Mouse (Mus musculus) spleen, adult 2 months (tissue): ENCODE data around the gene Elmod1. TPM values are rescaled to one million over a fixed set of nuclear protein-coding genes. Genes with fewer than 3 reads are reported as not detected.
"Not testable (repeated sequence)": the region's sequence is repeated elsewhere in the genome, so short reads cannot be mapped to it uniquely, and the experiment has no call there.

Experiments used
- DNase-seq, 2 experiments: peaks; one replicate each; pipeline versions ENCODE4 v3.0.0 to v3.0.0-alpha.2; 2012 to 2021; ENCODE audit warnings: low spot score in 2 of 2, low read depth in 1 of 2
- H3K27ac ChIP-seq: fragments of 200-500 bp; 2 replicates; pipeline ENCODE4 v1.5.1; 2012; ENCODE audit warnings: low read length, inconsistent platforms; ENCODE audit not compliant: insufficient read depth
- H3K27me3 ChIP-seq: fragments of 200-500 bp; 2 replicates; pipeline ENCODE4 v1.6.1; 2012; ENCODE audit warnings: mild to moderate bottlenecking, moderate library complexity, low read length, inconsistent platforms; ENCODE audit not compliant: control insufficient read depth, insufficient read depth
- H3K36me3 ChIP-seq: fragments of 200-500 bp; 2 replicates; pipeline ENCODE4 v1.6.1; 2012; ENCODE audit warnings: mild to moderate bottlenecking, low read length, inconsistent platforms; ENCODE audit not compliant: control insufficient read depth, insufficient read depth
- H3K4me1 ChIP-seq: fragments of 200-500 bp; 2 replicates; pipeline ENCODE4 v1.6.1; 2011; ENCODE audit warnings: inconsistent platforms; ENCODE audit not compliant: control insufficient read depth, insufficient read depth, insufficient read length
- H3K4me3 ChIP-seq: fragments of 200-500 bp; 2 replicates; pipeline ENCODE4 v1.5.1; 2011; ENCODE audit warnings: mild to moderate bottlenecking, inconsistent platforms; ENCODE audit not compliant: insufficient read depth, insufficient read length; ENCODE audit errors: extremely low read depth
- CTCF ChIP-seq: fragments of 200-500 bp; IDR thresholded peaks from 2 replicates; pipeline ENCODE4 v1.5.1; 2011; ENCODE audit warnings: mild to moderate bottlenecking, inconsistent platforms; ENCODE audit not compliant: insufficient read depth, insufficient read length, insufficient replicate concordance; ENCODE audit errors: extremely low read depth
- POLR2A ChIP-seq: fragments of 200-500 bp; IDR thresholded peaks from 2 replicates; pipeline ENCODE4 v1.6.1; 2011; ENCODE audit warnings: low read depth, low read length, inconsistent platforms
- whole genome bisulfite sequencing: fragments of 180-500 bp; shearing (Covaris S2); methylation state at CpG from one replicate; pipeline ENCODE4 v1.1.7; 2018; 5-methylcytosine and 5-hydroxymethylcytosine counted together
- polyA plus RNA-seq: library from polyadenylated mRNA; depleted of rRNA; stranded (reverse); fragments of >200 nt; gene quantifications from 2 replicates; pipeline ENCODE4 v1.2.3, GENCODE M21; 2012; rRNA removed

Elmod1 gene
- polyA plus RNA-seq, result not detected in 2 replicates

DNA sequence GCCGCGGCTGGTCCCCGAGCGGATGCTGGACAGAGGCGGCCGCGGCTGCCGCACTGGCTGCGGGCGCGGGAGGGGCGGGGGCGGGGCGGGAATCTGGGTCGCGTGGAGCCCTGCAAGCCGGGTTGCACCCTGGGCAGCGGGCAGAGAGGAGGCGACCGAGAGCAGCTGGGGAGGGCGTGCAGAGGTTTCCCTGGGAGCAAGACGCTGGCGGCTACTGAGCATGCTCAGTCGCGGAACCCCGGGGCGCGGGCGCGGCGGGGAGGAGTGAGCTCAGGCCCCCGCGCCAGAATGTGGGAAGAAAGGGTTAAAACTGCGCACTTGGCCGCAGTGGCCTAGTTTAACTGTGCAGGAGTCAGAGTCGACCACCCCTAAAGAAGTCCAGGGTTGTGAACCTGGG, at the start of gene Elmod1:
Gene Elmod1 (minus strand): TSS at position 180 of the 397 bp plus-strand sequence.
- peaks cover 6% of the 10 kb centered on the region for H3K27me3 ChIP-seq
- no peak within 1 kb of the TSS for H3K27ac ChIP-seq
- 3% methylated on average over 36 of the region's 36 CpGs for WGBS
- no peaks in the 10 kb centered on the region for H3K36me3 ChIP-seq
- no peak for DNase-seq
- H3K4me1 ChIP-seq, result no peaks in the 10 kb centered on the region
- H3K4me3 ChIP-seq, result no peak within 1 kb of the TSS
- no peak for TF ChIP-seq CTCF

DNA sequence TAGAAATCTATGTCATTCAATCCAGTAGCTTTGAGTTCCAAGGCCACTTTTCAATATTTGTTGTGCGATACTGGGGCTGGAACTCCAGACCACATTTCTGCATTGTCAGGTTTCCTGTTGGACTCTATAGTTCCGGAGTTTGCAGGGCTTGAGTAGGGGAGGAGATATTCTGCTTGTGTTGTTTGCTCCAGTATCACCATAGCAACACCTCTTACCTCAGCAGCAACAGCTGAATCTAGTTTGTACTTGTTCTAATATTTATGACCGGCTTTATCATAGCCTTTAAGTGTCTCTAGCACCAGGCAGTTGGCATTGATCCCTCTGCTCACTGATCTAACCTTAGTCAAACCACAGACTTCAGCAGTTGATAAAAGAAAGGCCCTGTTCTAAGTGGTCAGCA, 47.7 kb upstream of the Elmod1 start:
- 11% methylated on average over 3 of the region's 3 CpGs for whole genome bisulfite sequencing
- no peak for DNase-seq
- H3K36me3 ChIP-seq, result no peaks in the 10 kb centered on the region
- H3K4me1 ChIP-seq, result no peaks in the 10 kb centered on the region
- no peak overlapping the region for H3K4me3 ChIP-seq
- no peaks in the 10 kb centered on the region for H3K27me3 ChIP-seq
- no peak for TF ChIP-seq CTCF
- no peak for TF ChIP-seq POLR2A
- H3K27ac ChIP-seq, result no peak overlapping the region

DNA sequence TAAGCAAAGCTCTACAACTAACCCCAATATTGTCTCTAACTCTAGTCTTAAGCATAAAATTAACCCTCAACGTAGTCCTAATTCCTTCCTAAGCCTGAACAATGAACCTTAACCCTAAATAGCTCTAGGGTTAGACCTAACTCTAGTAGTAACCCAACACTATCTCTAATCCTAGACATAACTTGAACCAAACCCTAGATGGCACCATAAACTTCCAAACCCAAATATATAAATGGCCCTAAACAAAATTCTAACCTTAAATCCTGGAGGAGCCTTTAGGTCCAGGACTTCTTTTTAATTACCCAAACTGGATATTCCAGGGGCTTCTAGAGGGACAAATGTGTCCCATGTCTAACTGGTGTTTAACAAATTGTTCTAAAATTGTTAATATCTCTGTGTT, 19.4 kb upstream of the Elmod1 start:
- WGBS, result 64% methylated on average over 1 of the region's 1 CpGs
- H3K4me1 ChIP-seq, result no peaks in the 10 kb centered on the region
- no peaks in the 10 kb centered on the region for H3K27me3 ChIP-seq
- TF ChIP-seq POLR2A (no peak), CTCF (no peak)
- H3K36me3 ChIP-seq, result no peaks in the 10 kb centered on the region
- H3K4me3 ChIP-seq, result no peak overlapping the region
- H3K27ac ChIP-seq, result no peak overlapping the region
- no peak for DNase-seq

DNA sequence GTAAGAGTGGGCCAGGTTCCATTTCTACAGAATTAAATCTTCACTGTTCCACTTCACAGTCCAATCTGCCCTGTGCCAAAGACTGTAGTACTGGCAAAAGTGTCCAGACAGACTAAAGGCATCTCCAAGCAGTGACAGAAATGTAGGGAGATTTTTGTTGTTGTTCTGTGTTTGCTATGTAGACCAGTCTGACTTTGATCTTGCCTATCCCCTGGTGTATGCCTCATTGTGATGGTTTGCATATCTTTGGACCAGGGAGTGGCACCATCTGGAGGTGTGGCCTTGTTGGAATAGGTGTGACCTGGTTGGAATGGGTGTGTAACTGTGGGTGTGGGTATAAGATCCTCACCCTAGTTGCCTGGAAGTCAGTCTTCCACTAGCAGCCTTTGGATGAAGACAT, 17.5 kb upstream of the Elmod1 start:
- not testable (repeated sequence) for H3K4me3 ChIP-seq, H3K4me1 ChIP-seq, H3K36me3 ChIP-seq, H3K27ac ChIP-seq, H3K27me3 ChIP-seq, DNase-seq

DNA sequence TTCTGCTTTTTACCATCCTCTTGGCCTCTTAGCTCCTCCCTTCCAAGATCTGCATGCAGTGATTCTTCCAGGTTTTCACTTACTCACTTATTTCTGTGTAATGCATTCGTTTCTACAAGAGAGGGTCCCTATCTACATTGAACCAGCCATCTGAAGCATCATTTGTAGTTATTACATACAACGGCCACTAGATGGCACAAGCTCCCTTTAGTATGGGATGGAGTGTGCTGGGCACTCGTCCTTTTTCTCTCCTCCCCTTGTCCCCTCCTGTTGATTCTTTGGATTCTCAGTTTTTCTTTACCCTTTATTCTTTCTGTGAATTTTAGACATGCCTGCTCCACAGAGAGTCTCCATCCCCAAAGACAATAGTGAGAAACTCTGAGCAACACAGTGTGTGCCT, 15.8 kb upstream of the Elmod1 start:
- no peak overlapping the region for H3K27ac ChIP-seq
- no peaks in the 10 kb centered on the region for H3K36me3 ChIP-seq
- no peak for DNase-seq
- no peaks in the 10 kb centered on the region for H3K27me3 ChIP-seq
- WGBS, result 2% methylated on average over 3 of the region's 3 CpGs
- no peaks in the 10 kb centered on the region for H3K4me1 ChIP-seq
- H3K4me3 ChIP-seq, result no peak overlapping the region
- no peak for TF ChIP-seq POLR2A
- peak; percentile 37; the same call in 1 of the 2 replicates for TF ChIP-seq CTCF

DNA sequence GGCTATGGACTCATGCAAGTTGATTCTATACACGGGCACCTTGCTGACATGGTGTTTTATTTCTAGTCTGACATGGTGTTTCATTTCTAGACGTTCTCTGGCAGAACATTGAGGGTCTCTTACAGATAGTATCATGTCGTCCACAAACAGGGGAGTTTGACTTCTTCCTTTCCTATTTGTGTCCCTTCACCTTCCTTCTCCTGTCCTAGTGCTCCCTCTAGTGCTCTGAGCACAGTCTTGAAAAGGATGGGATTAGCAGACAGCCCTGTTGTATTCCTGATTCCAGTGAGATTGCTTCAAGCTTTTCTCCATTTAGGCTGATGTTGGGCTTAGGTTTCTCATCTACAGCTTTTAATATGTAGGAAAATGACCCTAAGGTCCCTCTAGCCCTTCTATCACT, 11.9 kb upstream of the Elmod1 start:
- H3K4me3 ChIP-seq, result no peak overlapping the region
- TF ChIP-seq POLR2A (no peak), CTCF (no peak)
- no peak for DNase-seq
- H3K27me3 ChIP-seq, result no peaks in the 10 kb centered on the region
- H3K36me3 ChIP-seq, result no peaks in the 10 kb centered on the region
- H3K4me1 ChIP-seq, result no peaks in the 10 kb centered on the region
- 30% methylated on average over 3 of the region's 3 CpGs for WGBS
- H3K27ac ChIP-seq, result no peak overlapping the region

DNA sequence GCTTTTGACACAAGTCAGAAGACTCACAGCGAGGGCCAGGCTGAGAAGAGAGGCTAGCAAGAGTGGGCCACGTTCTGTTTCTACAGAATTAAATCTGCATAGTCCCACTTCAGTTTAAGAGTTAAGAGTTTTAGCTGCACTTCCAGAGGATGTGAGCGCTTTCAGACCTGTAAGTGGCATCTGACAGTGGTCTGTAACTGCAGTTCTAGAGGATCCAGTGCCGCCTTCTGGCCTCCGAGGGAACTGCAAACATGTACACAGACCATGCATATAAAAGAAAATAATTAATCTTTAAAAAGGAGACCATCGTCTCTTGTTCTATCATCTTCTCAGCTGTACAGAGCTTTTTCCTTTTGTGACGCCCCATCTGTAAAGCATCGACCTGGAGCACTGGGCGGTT, 9.8 kb upstream of the Elmod1 start:
- WGBS, result 40% methylated on average over 9 of the region's 9 CpGs

More for the DNA sequence above, 9.8 kb upstream of the Elmod1 start:
- H3K36me3 ChIP-seq, result no peaks in the 10 kb centered on the region
- H3K27me3 ChIP-seq, result no peaks in the 10 kb centered on the region
- no peak overlapping the region for H3K27ac ChIP-seq
- TF ChIP-seq POLR2A (no peak), CTCF (no peak)
- no peak for DNase-seq
- H3K4me3 ChIP-seq, result no peak overlapping the region
- no peaks in the 10 kb centered on the region for H3K4me1 ChIP-seq
